Mouse (Mus musculus) liver, embryonic 12.5 days (tissue): ENCODE measurements around the gene Tmem200c. TPM values are rescaled to one million over a fixed set of nuclear protein-coding genes. Genes with fewer than 3 reads are reported as not detected.
A peak's percentile ranks its signal among the peaks of the same experiment; 100 is the strongest.

Source experiments
- ATAC-seq: fragments of 200-750 bp; cut with Nextera tagmentation; 2 replicates; pipeline ENCODE4 v1.8.0; 2017; ENCODE audit warnings: moderate number of reproducible peaks, mild to moderate bottlenecking, moderate library complexity
- H3K27ac ChIP-seq: fragments of 300-500 bp; sonication (generic); 2 replicates; pipeline ENCODE4 v1.5.1; 2016; ENCODE audit warnings: mild to moderate bottlenecking
- H3K27me3 ChIP-seq: fragments of 300-500 bp; sonication (generic); replicated peaks from 2 replicates; pipeline ENCODE4 v1.6.1; 2016; ENCODE audit warnings: mild to moderate bottlenecking, moderate library complexity
- H3K36me3 ChIP-seq: fragments of 300-500 bp; sonication (generic); 2 replicates; pipeline ENCODE4 v1.6.1; 2016; ENCODE audit warnings: mild to moderate bottlenecking, moderate library complexity
- H3K4me1 ChIP-seq: fragments of 300-500 bp; sonication (generic); 2 replicates; pipeline ENCODE4 v1.6.1; 2016
- H3K4me2 ChIP-seq: fragments of 300-500 bp; sonication (generic); 2 replicates; pipeline ENCODE4 v1.6.1; 2016; ENCODE audit warnings: mild to moderate bottlenecking, moderate library complexity
- H3K4me3 ChIP-seq: fragments of 300-500 bp; sonication (generic); 2 replicates; pipeline ENCODE4 v1.5.1; 2016; ENCODE audit warnings: mild to moderate bottlenecking, moderate library complexity
- H3K9ac ChIP-seq: fragments of 300-500 bp; sonication (generic); 2 replicates; pipeline ENCODE4 v1.6.1; 2016; ENCODE audit warnings: mild to moderate bottlenecking, moderate library complexity
- H3K9me3 ChIP-seq: fragments of 300-500 bp; sonication (generic); replicated peaks from 2 replicates; pipeline ENCODE4 v1.6.1; 2016; ENCODE audit warnings: mild to moderate bottlenecking, moderate library complexity
- WGBS: fragments of 180-500 bp; shearing (Covaris S2); methylation state at CpG from one replicate; pipeline ENCODE4 v1.1.7; 2016; ENCODE audit not compliant: insufficient replicate concordance; 5-methylcytosine and 5-hydroxymethylcytosine counted together
- polyA plus RNA-seq: library from polyadenylated mRNA; unstranded; fragments of >200 nt; fragmentation: Nextera tagmentation; extraction: Ambion mirVana; gene quantifications from 2 replicates; pipeline ENCODE4 v1.2.1, GENCODE M21; 2016

Tmem200c gene
- polyA plus RNA-seq, 1 experiment from 2014 or later, result 0.17 TPM

DNA sequence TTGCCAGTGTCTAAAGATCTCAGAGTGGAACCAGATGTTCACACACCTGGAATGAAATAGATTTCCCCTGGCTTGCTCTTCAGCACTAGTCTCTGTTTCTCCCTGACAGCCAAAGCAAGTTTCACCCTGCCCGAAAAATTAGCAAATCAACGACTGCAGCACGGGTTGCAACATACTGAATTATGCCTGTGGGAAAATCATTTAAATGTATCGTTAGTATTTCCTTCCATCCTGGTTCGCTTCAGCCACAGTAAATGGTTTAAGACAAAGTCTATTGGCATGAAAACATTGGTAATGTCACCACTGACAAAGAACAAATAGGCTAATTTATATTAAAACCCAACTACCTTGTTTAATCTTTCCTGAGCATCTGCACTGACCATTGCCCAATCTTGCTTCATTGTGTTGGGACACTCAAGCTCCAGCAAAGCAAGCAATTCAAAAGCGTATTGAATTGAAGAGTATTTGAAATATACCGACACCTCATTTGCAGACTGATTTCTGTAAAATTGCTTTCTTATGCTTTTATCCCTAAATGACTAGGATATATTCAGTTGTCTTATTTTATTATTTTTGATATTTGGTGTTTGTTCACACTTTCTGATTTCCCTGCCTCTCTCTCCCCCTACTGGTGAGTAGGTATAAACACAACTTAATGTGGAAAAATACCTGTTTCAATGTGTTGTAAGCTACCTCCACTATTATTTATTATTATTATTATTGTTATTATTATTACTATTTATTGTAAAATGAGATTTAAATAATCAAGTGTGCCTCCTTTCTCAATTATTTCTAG is 25.9 kb downstream of the Tmem200c start:
- no peak overlapping the region for H3K4me2 ChIP-seq
- H3K4me1 ChIP-seq, result no peaks in the 10 kb centered on the region
- no peaks in the 10 kb centered on the region for H3K27me3 ChIP-seq
- ATAC-seq, result no peak
- no peaks in the 10 kb centered on the region for H3K36me3 ChIP-seq
- H3K9ac ChIP-seq, result no peak overlapping the region
- H3K4me3 ChIP-seq, result no peak overlapping the region
- H3K27ac ChIP-seq, result no peak overlapping the region
- WGBS, result 67% methylated on average over 7 of the region's 7 CpGs
- H3K9me3 ChIP-seq, result no peaks in the 10 kb centered on the region

DNA sequence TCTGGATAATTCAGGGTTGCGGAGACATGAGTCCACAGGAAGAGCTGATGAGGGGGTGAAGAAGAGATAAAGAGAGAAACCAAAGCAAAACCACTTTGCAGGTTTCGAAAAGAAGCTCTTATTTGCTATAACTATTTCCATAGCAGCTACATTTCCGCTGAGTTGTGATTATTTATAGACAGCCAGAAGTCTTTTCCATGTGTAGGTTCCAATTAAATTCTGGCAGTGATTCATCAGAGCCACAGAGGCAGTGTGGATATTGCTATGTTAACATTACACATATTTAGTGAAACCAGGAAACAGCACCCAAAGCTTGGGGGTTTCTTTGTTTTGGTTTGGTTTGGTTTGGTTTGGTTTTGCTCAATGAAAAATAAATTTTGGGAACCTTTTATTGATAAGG is 37.8 kb downstream of the Tmem200c start:
- no peaks in the 10 kb centered on the region for H3K4me1 ChIP-seq
- H3K27ac ChIP-seq, result no peak overlapping the region
- no peaks in the 10 kb centered on the region for H3K9me3 ChIP-seq
- H3K4me3 ChIP-seq, result no peak overlapping the region
- 59% methylated on average over 3 of the region's 3 CpGs for WGBS
- H3K4me2 ChIP-seq, result no peak overlapping the region
- no peaks in the 10 kb centered on the region for H3K27me3 ChIP-seq
- ATAC-seq, result no peak
- H3K9ac ChIP-seq, result no peak overlapping the region
- no peaks in the 10 kb centered on the region for H3K36me3 ChIP-seq

DNA sequence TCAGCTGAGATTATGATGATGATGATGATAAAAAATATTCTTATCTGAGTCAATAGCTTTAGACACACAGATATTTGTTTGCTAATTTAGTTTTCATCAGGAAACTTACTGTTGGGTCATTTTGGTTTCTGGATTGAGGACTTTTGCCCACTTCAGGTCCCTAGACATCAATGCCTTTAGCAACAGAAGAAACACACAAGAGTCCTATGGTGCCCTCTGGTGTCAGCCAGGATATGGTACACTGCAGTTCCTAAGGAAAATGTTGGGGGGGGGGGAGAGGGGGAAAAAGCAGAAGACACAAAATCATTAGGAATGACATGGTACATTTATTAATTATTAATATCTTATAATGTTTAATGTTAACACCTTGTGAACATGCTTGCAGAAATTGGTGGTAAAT is 42.0 kb downstream of the Tmem200c start:
- Histone ChIP-seq H3K36me3 (no peaks in the 10 kb centered on the region), H3K27me3 (no peaks in the 10 kb centered on the region), H3K27ac (no peak overlapping the region), H3K4me1 (no peaks in the 10 kb centered on the region), H3K4me3 (no peak overlapping the region), H3K9ac (no peak overlapping the region), H3K4me2 (no peak overlapping the region), H3K9me3 (no peaks in the 10 kb centered on the region)
- ATAC-seq, result no peak

DNA sequence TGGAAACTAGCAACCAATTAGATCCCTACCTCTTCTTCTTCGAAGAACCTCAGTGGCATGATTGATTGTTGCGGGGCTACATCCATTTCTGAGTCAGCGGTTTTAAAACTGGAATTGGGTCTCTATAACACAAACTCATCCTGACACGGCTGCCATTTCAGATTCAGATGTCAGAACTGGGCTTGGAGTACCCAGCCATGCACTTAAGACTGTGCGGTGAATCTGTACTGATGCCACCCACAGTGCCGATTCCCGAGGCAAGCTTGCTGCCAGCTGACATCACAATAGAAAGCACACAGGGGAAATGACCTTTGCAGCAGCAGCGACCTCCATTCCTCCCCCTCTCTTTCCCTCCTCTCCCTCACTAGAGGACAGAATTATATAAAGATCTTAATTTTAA is 47.6 kb downstream of the Tmem200c start:
- no peak for ATAC-seq
- no peak overlapping the region for H3K4me3 ChIP-seq
- H3K9me3 ChIP-seq, result no peaks in the 10 kb centered on the region
- H3K27ac ChIP-seq, result no peak overlapping the region
- 67% methylated on average over 8 of the region's 8 CpGs for WGBS
- no peak overlapping the region for H3K9ac ChIP-seq
- H3K36me3 ChIP-seq, result no peaks in the 10 kb centered on the region
- no peaks in the 10 kb centered on the region for H3K27me3 ChIP-seq
- no peaks in the 10 kb centered on the region for H3K4me1 ChIP-seq
- no peak overlapping the region for H3K4me2 ChIP-seq

DNA sequence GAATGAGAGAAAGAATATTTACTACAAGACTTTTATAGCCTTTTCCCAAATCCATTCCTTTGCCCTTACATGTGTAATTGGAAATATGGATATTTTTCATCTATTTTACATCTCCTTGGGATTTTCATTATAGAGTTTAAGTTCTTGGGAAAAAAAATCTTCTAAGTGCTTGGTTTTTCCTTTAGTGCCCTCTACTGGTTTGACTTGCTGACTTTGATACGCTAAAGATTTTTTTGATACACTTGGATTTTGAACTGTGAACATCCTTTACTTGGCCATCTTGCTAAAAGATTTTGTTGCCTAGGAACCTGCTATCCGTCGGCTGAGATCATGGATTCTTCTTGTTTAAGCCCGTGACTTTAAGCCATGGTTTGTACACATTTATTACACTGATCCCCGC is 48.8 kb downstream of the Tmem200c start:
- no peaks in the 10 kb centered on the region for H3K36me3 ChIP-seq
- H3K27ac ChIP-seq, result no peak overlapping the region
- 65% methylated on average over 5 of the region's 5 CpGs for WGBS
- no peaks in the 10 kb centered on the region for H3K4me1 ChIP-seq
- no peaks in the 10 kb centered on the region for H3K9me3 ChIP-seq
- no peak overlapping the region for H3K4me2 ChIP-seq
- no peak overlapping the region for H3K4me3 ChIP-seq
- H3K27me3 ChIP-seq, result no peaks in the 10 kb centered on the region
- no peak for ATAC-seq
- no peak overlapping the region for H3K9ac ChIP-seq

DNA sequence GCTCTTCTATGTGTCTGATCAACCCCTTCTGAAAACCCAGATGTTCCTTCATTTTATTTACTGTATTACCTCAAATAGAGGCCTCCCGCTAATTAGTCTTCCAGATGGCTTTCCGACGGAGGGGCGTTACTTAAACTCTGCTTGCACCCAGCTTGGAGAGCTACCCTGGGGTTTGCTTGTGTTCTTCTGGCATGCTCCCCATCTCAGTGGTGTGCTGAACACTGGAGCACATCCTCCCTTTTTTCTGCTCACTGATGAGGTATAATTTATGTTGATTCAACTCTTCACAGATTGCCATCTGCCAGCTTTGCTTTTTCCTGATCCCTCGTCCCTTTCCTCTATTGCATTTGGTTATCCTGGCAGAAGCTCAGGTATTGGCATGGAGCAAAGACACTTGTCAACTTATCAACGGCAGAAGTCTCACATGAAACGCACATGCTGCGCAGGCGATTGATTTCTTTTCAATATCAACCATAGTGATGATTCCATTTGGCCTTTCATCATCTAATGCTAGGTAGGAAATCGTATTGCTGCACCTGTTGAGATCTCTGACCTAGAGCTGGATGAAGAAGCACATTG is 49.6 kb downstream of the Tmem200c start:
- Histone ChIP-seq H3K36me3 (no peaks in the 10 kb centered on the region), H3K27me3 (no peaks in the 10 kb centered on the region), H3K9ac (no peak overlapping the region), H3K4me3 (no peak overlapping the region), H3K4me1 (no peaks in the 10 kb centered on the region), H3K9me3 (no peaks in the 10 kb centered on the region), H3K4me2 (no peak overlapping the region), H3K27ac (no peak overlapping the region)
- 73% methylated on average over 10 of the region's 10 CpGs for WGBS
- ATAC-seq, result no peak

DNA sequence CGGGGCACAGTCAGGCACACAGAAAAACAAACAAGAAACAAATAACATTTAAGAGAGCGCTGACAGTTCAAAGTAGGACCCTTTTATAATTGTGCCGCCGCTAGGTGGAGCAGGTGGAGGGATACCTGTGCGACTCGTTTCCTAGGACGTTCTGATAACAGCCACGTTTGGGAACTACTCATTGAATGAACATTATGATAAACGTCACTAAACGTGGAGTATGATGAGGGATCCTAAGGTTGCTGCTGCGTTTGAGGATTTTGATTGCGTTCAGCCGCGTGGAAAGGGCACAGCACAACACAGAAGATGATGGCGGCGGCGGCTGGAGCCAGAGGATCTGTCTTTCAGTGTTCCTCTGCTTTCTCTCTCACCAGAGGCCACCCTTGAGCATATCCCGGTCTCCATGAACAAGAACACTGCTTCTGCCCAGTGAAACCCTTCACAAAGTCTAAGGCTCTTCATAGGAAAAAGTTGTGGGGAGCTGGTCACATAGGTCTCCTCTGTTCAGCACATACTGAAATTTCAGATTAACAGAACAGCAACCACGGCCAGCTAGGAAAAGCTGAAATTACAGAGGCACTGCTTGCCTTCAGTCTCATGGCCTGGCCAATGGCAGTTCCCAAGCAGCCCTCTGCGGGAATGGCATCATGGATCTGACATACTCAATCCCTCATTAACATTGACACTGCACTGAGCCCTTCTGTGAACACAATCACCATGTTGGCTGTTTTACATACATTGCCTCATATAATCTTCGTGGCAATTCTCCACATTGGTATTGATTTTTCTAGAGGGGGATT is 55.5 kb downstream of the Tmem200c start:
- no peak overlapping the region for H3K27ac ChIP-seq
- H3K9me3 ChIP-seq, result no peaks in the 10 kb centered on the region
- WGBS, result 18% methylated on average over 21 of the region's 21 CpGs
- ATAC-seq, result no peak
- no peaks in the 10 kb centered on the region for H3K36me3 ChIP-seq
- H3K4me1 ChIP-seq, result no peaks in the 10 kb centered on the region
- no peaks in the 10 kb centered on the region for H3K27me3 ChIP-seq
- H3K9ac ChIP-seq, result no peak overlapping the region
- no peak overlapping the region for H3K4me3 ChIP-seq
- peak overlapping the region; percentile 44 for H3K4me2 ChIP-seq

DNA sequence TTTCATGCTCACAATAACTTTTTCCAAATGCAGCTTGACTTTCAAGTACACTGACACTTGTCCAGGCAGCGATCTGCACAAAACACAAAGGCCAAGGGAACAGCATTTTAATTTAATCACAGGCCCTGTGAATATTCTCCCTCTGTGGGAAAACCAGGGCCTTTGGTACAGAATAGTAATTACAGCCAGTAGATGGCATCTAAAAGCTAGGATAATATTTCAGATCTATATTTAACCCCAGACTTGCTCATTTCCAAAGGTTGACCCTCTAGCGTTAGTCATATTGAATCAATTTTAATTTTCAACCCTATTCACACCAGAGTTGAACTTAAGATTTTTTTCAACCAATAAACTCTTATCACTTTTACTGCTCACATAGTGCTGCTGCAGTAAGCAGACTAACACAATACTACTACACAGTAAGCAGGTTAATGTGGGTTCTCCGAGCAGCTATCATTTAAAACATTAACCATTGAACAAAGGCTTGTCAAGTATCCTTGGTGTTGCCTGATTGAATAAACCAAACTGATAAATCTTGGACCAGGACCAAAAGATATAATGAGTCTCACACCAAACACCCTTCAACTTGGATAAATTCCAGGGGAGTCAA is 57.2 kb downstream of the Tmem200c start:
- H3K4me1 ChIP-seq, result no peaks in the 10 kb centered on the region

DNA sequence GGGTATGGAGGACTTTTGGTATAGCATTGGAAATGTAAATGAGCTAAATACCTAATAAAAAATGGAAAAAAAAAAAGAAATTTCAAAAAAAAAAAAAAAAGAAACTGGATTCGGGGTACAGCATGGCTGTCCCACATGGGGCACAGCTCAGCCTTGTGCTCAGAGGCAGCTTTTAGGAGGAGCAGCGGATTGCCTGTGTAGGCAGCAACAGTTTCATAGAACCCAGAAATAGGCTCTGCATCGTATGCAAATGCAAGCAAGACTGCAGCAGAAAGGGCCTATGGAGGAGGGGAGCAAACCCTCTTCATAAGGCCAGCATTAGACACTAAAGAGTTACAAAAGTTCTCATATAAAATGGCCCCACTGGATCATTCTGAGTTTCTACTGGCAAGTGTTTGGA is 64.2 kb downstream of the Tmem200c start:
- no peaks in the 10 kb centered on the region for H3K4me1 ChIP-seq
- H3K9me3 ChIP-seq, result no peaks in the 10 kb centered on the region
- no peak overlapping the region for H3K27ac ChIP-seq
- H3K27me3 ChIP-seq, result no peaks in the 10 kb centered on the region
- no peak overlapping the region for H3K4me3 ChIP-seq
- no peak for ATAC-seq
- H3K4me2 ChIP-seq, result no peak overlapping the region
- no peak overlapping the region for H3K9ac ChIP-seq
- no peaks in the 10 kb centered on the region for H3K36me3 ChIP-seq
- WGBS, result 59% methylated on average over 3 of the region's 3 CpGs

More for the DNA sequence above, 57.2 kb downstream of the Tmem200c start:
- Histone ChIP-seq H3K9ac (no peak overlapping the region), H3K36me3 (no peaks in the 10 kb centered on the region), H3K4me3 (no peak overlapping the region), H3K9me3 (no peaks in the 10 kb centered on the region), H3K4me2 (no peak overlapping the region), H3K27ac (no peak overlapping the region), H3K27me3 (no peaks in the 10 kb centered on the region)
- 66% methylated on average over 3 of the region's 3 CpGs for whole genome bisulfite sequencing
- no peak for ATAC-seq

Other genes with a start within 250 kb of the Tmem200c start
- gene Epb41l3, start 249.1 kb downstream of the Tmem200c start, polyA plus RNA-seq, result 13.2 and 15.6 TPM in 2 replicates